ENCODE assay signal across 8 mouse cellular contexts in the genomic region with DNA sequence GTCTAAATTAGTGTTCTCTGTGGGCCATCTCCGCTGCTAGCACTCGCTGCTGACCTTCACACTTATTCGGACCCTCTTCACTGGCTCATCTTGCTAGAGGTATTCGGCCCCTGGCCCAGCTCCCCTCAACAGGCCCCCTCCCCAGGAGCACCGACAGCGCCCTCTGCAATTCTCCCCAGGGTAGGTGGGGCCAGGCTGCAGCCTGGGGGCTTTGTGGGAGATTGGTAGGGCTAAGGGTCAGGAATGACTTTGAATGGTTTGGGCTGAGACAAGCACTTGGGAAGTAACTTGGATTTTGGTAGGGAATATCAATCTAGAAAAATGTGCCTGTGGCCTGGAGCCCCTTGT. TPM values are rescaled to one million over a fixed set of nuclear protein-coding genes. Genes with fewer than 3 reads are reported as not detected.
A peak's percentile ranks its signal among the peaks of the same experiment; 100 is the strongest.
DNase-seq lines count a peak whose midpoint lies in the region; ATAC-seq and TF ChIP-seq lines count a peak whose summit lies in the region.

No protein-coding gene starts in this region.

- no peak for TF ChIP-seq POLR2A in lung, adult 2 months (IDR thresholded peaks at IDR 0.05; ENCODE audit: borderline replicate concordance, extremely low read depth, low read depth, low read length)

- no peak overlapping the region for H3K27ac ChIP-seq in embryonic facial prominence, embryonic 14.5 days (replicated peaks; ENCODE audit: low read depth, low read length)
- H3K27ac ChIP-seq in intestine, embryonic 14.5 days (ENCODE audit: low read depth) = no peak overlapping the region
- H3K27ac ChIP-seq in neural tube, embryonic 12.5 days = no peak overlapping the region

- H3K4me3 ChIP-seq in lung, adult 2 months (replicated peaks; ENCODE audit: extremely low read depth, low read depth, low read length) = peak overlapping the region; percentile 65
- peak overlapping the region; percentile 52 for H3K4me3 ChIP-seq in embryonic facial prominence, embryonic 14.5 days (ENCODE audit: low read depth, low read length)
- H3K4me3 ChIP-seq in intestine, embryonic 14.5 days (ENCODE audit: low read depth, low read length) = peak overlapping the region; percentile 50
- H3K4me3 ChIP-seq in neural tube, embryonic 12.5 days = peak overlapping the region; percentile 51

- 28% methylated on average over 6 of the region's 6 CpGs for WGBS in lung, adult 2 months
- WGBS in embryonic facial prominence, embryonic 14.5 days = 3% methylated on average over 6 of the region's 6 CpGs
- WGBS in intestine, embryonic 14.5 days = 28% methylated on average over 6 of the region's 6 CpGs
- WGBS in neural tube, embryonic 12.5 days = 24% methylated on average over 6 of the region's 6 CpGs

- TF ChIP-seq CTCF in lung, adult 2 months (IDR thresholded peaks at IDR 0.05; ENCODE audit: insufficient read depth, low read length) = no peak

- H3K4me1 ChIP-seq in lung, adult 2 months (ENCODE audit: control insufficient read depth, insufficient read depth, low read length) = no peaks in the 10 kb centered on the region
- H3K4me1 ChIP-seq in embryonic facial prominence, embryonic 14.5 days (ENCODE audit: control insufficient read depth, insufficient read depth, low read length) = no peaks in the 10 kb centered on the region
- H3K4me1 ChIP-seq in intestine, embryonic 14.5 days (replicated peaks; ENCODE audit: control insufficient read depth, insufficient read depth, low read length) = no peaks in the 10 kb centered on the region
- no peaks in the 10 kb centered on the region for H3K4me1 ChIP-seq in neural tube, embryonic 12.5 days

- peak overlapping the region; percentile 63 for H3K4me2 ChIP-seq in embryonic facial prominence, embryonic 14.5 days (ENCODE audit: low read depth, low read length)
- peak overlapping the region; percentile 53 for H3K4me2 ChIP-seq in intestine, embryonic 14.5 days (ENCODE audit: low read length)
- H3K4me2 ChIP-seq in neural tube, embryonic 12.5 days (replicated peaks) = peak overlapping the region; percentile 60

- H3K9me3 ChIP-seq in embryonic facial prominence, embryonic 14.5 days (ENCODE audit: control insufficient read depth, low read length) = no peaks in the 10 kb centered on the region
- no peaks in the 10 kb centered on the region for H3K9me3 ChIP-seq in intestine, embryonic 14.5 days (ENCODE audit: control insufficient read depth, low read length)
- no peaks in the 10 kb centered on the region for H3K9me3 ChIP-seq in neural tube, embryonic 12.5 days

- DNase-seq in lung, adult 2 months = no peak
- DNase-seq in lung, postnatal 10 days = no peak
- no peak for DNase-seq in embryonic facial prominence, embryonic 14.5 days (ENCODE audit: low spot score)
- DNase-seq in intestine, embryonic 14.5 days (ENCODE audit: low spot score) = peak; percentile 51
- DNase-seq in urinary bladder, postnatal 10 days (ENCODE audit: low spot score) = no peak
- DNase-seq in adrenal gland, postnatal 10 days = no peak
- DNase-seq in adrenal gland, adult 8-10 months = no peak

- H3K36me3 ChIP-seq in embryonic facial prominence, embryonic 14.5 days (ENCODE audit: control insufficient read depth, insufficient read depth, low read length) = no peaks in the 10 kb centered on the region
- no peaks in the 10 kb centered on the region for H3K36me3 ChIP-seq in intestine, embryonic 14.5 days (ENCODE audit: control insufficient read depth, insufficient read depth, low read length)
- H3K36me3 ChIP-seq in neural tube, embryonic 12.5 days = no peaks in the 10 kb centered on the region

- no peak for ATAC-seq in embryonic facial prominence, embryonic 14.5 days (ENCODE audit: low read depth)
- no peak; the same call in 1 of the 2 replicates for ATAC-seq in intestine, embryonic 14.5 days (replicated peaks; ENCODE audit: low FRiP score, low TSS enrichment, low read depth)
- ATAC-seq in neural tube, embryonic 12.5 days (ENCODE audit: low FRiP score, low read depth) = peak; percentile 86

- H3K9ac ChIP-seq in embryonic facial prominence, embryonic 14.5 days (ENCODE audit: low read depth, low read length) = peak overlapping the region; percentile 65
- H3K9ac ChIP-seq in intestine, embryonic 14.5 days (ENCODE audit: low read length) = peak overlapping the region; percentile 48
- peak overlapping the region; percentile 48 for H3K9ac ChIP-seq in neural tube, embryonic 12.5 days

- peaks cover 14% of the 10 kb centered on the region for H3K27me3 ChIP-seq in embryonic facial prominence, embryonic 14.5 days (replicated peaks; ENCODE audit: control insufficient read depth, insufficient read depth, low read length)
- H3K27me3 ChIP-seq in intestine, embryonic 14.5 days (replicated peaks; ENCODE audit: control insufficient read depth, insufficient read depth, low read length) = no peaks in the 10 kb centered on the region; the same call in 1 of the 2 replicates
- H3K27me3 ChIP-seq in neural tube, embryonic 12.5 days (replicated peaks) = no peaks in the 10 kb centered on the region; the same call in 1 of the 2 replicates

RNA-seq across cellular contexts. Expression of a gene that starts 46.0 kb away (rescaled TPM):
- 0.20 and 0.33 TPM in 2 replicates for polyA plus RNA-seq in lung, adult 2 months (2012; rRNA removed)
- 5.7 and 7.5 TPM in 2 replicates for polyA plus RNA-seq in embryonic facial prominence, embryonic 14.5 days (2014; fragmentation: Nextera tagmentation; extraction: Ambion mirVana)
- 3.2 and 3.8 TPM in 2 replicates for polyA plus RNA-seq in intestine, embryonic 14.5 days (2014; fragmentation: Nextera tagmentation; extraction: Ambion mirVana)
- 2.1 and 2.6 TPM in 2 replicates for polyA plus RNA-seq in neural tube, embryonic 12.5 days (2016; fragmentation: Nextera tagmentation; extraction: Ambion mirVana)
- 1 to 10 TPM; 1.8 to 2.1 TPM for total RNA-seq in adrenal gland, postnatal 10 days (2021)
- under 1 TPM; 0.38 to 0.75 (median 0.60) TPM for total RNA-seq in adrenal gland, adult 8-10 months (2022)
